Mouse (Mus musculus) liver, adult 10 weeks (tissue): Measurements from ENCODE around the gene Esd. TPM values are rescaled to one million over a fixed set of nuclear protein-coding genes. Genes with fewer than 3 reads are reported as not detected.

ENCODE experiments used
- polyA plus RNA-seq: library from polyadenylated mRNA; stranded (reverse); fragments of 350-450 nt; fragmentation: Illumina TruSeq; extraction: RNeasy Lipid Tissue Mini Kit (QIAGEN cat#74804); gene quantifications from one replicate; pipeline ENCODE4 v1.2.3, GENCODE M21; 2014; ENCODE audit warnings: low read depth, low replicate concordance

The Esd gene
- 484 TPM for polyA plus RNA-seq

DNA sequence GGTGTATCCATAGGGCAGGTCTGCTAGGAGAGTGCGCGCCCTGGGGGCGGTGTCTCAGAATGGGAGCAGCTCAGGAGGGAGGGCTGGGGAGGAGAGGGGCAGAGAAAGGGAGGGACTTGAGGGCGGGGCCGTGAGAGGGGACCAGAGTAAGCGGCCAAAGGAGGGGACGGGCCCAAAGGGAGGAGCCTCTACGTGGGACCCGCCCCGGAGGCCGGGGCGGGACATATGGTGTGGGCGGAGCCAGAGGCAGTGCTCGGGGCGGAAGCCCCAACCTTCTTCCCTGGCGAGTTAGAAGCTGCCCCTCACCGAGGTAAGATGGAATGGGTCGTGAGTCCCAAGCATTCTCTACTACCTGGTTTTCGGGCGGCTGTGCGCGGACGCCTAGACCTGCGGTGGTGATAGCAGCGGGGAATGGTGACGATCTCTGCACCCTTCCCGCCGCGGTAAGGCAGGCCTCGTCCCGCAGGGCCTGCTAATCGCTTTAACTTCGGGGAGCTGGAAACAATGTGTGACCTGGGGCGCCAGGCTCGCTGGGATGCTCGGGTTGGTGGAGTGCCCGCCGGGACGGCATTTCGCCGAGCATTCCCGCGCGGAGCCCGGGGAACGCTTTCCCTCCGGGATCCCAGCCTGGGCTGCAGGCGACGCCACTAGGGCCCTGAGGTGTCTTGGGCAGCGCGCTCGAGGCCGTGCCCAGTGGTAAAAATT, at the start of gene Esd:
Gene Esd, plus strand, starts transcription at position 219 of the 705 bp plus-strand sequence.

Other genes starting within 250 kb of the Esd start
- not detected for gene Htr2a, start 91.5 kb upstream of the Esd start, polyA plus RNA-seq
- 4.1 TPM for gene Lrch1, start 215.6 kb downstream of the Esd start, polyA plus RNA-seq